Mouse (Mus musculus) ES-Bruce4 (cell line): ENCODE results near the gene Gm765. TPM values are rescaled to one million over a fixed set of nuclear protein-coding genes. Genes with fewer than 3 reads are reported as not detected.

ENCODE experiments used
- H3K27ac ChIP-seq: 2 replicates; pipeline ENCODE4 v1.5.1; 2012; ENCODE audit warnings: low read length, inconsistent platforms; ENCODE audit not compliant: insufficient read depth
- H3K27me3 ChIP-seq: 2 replicates; pipeline ENCODE4 v1.6.1; 2012; ENCODE audit warnings: mild to moderate bottlenecking, low read length, inconsistent platforms; ENCODE audit not compliant: control insufficient read depth, poor library complexity, insufficient read depth, severe bottlenecking
- H3K36me3 ChIP-seq: 2 replicates; pipeline ENCODE4 v1.6.1; 2012; ENCODE audit warnings: inconsistent platforms, mild to moderate bottlenecking, low read length, moderate library complexity; ENCODE audit not compliant: control insufficient read depth, poor library complexity, insufficient read depth, severe bottlenecking
- H3K4me1 ChIP-seq: one replicate; pipeline ENCODE4 v1.8.1; 2011; ENCODE audit warnings: low read length; ENCODE audit not compliant: control insufficient read depth, insufficient read depth
- H3K4me3 ChIP-seq: 2 replicates; pipeline ENCODE4 v1.5.1; 2011; ENCODE audit warnings: low read depth, mild to moderate bottlenecking, low read length
- H3K9ac ChIP-seq: 2 replicates; pipeline ENCODE4 v1.6.1; 2012; ENCODE audit warnings: low read depth, mild to moderate bottlenecking, inconsistent platforms; ENCODE audit not compliant: poor library complexity, severe bottlenecking
- H3K9me3 ChIP-seq: replicated peaks from 2 replicates; pipeline ENCODE4 v1.6.1; 2012; ENCODE audit warnings: mild to moderate bottlenecking, low read length, inconsistent platforms; ENCODE audit not compliant: control insufficient read depth, poor library complexity, insufficient read depth, severe bottlenecking
- CTCF ChIP-seq: IDR thresholded peaks from one replicate; pipeline ENCODE4 v1.8.1; 2011; ENCODE audit warnings: low read depth, low read length
- EP300 ChIP-seq: IDR thresholded peaks from 2 replicates; pipeline ENCODE4 v1.6.1; 2011; ENCODE audit warnings: low read depth, low read length; ENCODE audit not compliant: insufficient read depth
- POLR2A ChIP-seq: IDR thresholded peaks from one replicate; pipeline ENCODE4 v1.8.1; 2011; ENCODE audit warnings: low read length; ENCODE audit not compliant: insufficient read depth
- polyA plus RNA-seq: library from polyadenylated mRNA; stranded (reverse); fragments of >200 nt; gene quantifications from 2 replicates; pipeline ENCODE4 v1.2.4, GENCODE M21; 2011; ENCODE audit warnings: low read depth; ENCODE audit not compliant: missing spikeins, insufficient read depth, insufficient read length

Gene Gm765
- polyA plus RNA-seq, 1 experiment, result not detected

GRCm38 (mm10) chr6:98243186-98243585 is 99.4 kb downstream of the Gm765 start:
- no peak overlapping the region for H3K27ac ChIP-seq
- no peak overlapping the region for H3K9ac ChIP-seq
- no peaks in the 10 kb centered on the region for H3K4me1 ChIP-seq
- H3K36me3 ChIP-seq, result no peaks in the 10 kb centered on the region
- no peaks in the 10 kb centered on the region for H3K9me3 ChIP-seq
- no peaks in the 10 kb centered on the region for H3K27me3 ChIP-seq
- H3K4me3 ChIP-seq, result no peak overlapping the region
- TF ChIP-seq POLR2A (no peak), CTCF (no peak), EP300 (no peak)

DNA sequence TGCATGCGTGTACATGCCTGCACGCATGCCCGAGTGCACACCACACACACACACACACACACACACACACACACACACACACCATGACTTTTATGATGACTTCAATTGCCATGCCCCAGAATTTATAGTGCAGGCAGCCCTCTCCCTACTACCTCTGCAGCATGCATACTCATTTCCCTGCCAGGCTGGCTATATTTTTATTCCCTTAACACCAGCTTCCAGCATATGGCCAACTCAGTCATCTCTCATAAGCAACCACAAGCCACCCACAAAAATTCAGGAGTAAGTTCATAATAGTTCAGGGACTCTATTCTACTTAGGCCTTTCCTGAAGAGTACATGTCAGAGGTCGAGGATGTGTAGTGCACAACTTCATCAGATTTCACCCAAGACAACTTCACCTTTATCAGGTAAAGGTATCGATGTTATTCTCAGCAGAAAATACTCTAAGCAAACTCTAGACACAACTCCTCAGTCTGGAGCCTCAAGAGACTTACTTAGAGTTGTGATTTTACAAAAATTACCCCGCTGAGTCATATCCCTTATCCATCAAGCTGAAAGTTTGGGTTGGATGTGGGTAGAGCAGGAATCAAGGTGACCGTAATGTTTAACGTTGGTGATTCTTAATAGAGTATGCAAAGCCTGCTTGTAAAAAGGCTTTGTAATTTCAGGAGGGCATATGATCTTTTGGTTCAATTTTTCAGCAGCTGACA is 101.8 kb downstream of the Gm765 start:
- Histone ChIP-seq H3K36me3 (no peaks in the 10 kb centered on the region), H3K27ac (no peak overlapping the region), H3K9me3 (no peaks in the 10 kb centered on the region), H3K9ac (no peak overlapping the region), H3K4me3 (no peak overlapping the region), H3K27me3 (no peaks in the 10 kb centered on the region), H3K4me1 (no peaks in the 10 kb centered on the region)
- TF ChIP-seq EP300 (no peak), POLR2A (no peak), CTCF (no peak)

GRCm38 (mm10) chr6:98234097-98234496 is 108.5 kb downstream of the Gm765 start:
- H3K9ac ChIP-seq, result no peak overlapping the region
- H3K36me3 ChIP-seq, result no peaks in the 10 kb centered on the region
- no peaks in the 10 kb centered on the region for H3K4me1 ChIP-seq
- no peak overlapping the region for H3K4me3 ChIP-seq
- TF ChIP-seq POLR2A (no peak), CTCF (no peak), EP300 (no peak)
- no peak overlapping the region for H3K27ac ChIP-seq
- H3K27me3 ChIP-seq, result no peaks in the 10 kb centered on the region
- no peaks in the 10 kb centered on the region for H3K9me3 ChIP-seq

DNA sequence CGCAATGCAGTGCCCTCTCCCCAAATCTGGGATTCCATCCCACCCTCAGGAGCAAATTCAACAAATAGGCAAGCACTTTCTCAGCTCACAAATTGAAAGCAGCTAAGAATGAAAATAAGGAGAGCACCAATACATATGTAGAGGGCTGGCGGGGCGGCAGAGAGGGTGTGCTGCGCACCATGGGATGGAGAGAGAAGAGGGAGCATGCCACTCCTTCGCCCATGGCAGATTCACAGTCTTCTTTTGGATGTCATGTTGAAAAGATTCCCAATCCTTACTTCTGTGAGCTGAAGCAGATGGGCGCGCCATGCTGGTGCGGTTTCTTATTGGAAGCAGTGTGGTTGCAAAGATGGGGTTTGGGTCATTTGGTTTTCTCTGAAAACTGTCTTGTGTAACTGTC is 118.6 kb downstream of the Gm765 start:
- Histone ChIP-seq H3K27me3 (peaks cover 2% of the 10 kb centered on the region), H3K4me3 (no peak overlapping the region), H3K36me3 (no peaks in the 10 kb centered on the region), H3K9me3 (no peaks in the 10 kb centered on the region), H3K27ac (no peak overlapping the region), H3K4me1 (no peaks in the 10 kb centered on the region), H3K9ac (no peak overlapping the region)
- TF ChIP-seq CTCF, result no peak
- no peak for TF ChIP-seq EP300
- no peak for TF ChIP-seq POLR2A

DNA sequence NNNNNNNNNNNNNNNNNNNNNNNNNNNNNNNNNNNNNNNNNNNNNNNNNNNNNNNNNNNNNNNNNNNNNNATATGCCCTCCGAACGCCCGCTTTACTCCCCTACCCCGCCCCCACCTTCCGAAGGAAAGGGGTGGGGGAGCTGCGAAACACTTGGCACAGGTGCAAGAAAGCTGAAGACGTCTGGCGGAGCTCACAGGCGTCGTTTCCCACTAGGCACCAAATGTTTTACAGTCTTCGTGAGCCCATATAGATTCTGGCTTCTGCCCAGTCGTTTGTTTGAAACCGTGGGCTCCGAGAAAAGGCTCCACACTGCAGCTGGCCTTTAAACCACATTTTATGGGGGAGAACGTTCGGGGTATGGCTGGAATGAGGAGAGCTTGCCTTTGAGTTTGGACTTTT is 120.6 kb downstream of the Gm765 start:
- Histone ChIP-seq H3K4me1 (no peaks in the 10 kb centered on the region), H3K9me3 (no peaks in the 10 kb centered on the region), H3K9ac (no peak overlapping the region), H3K4me3 (no peak overlapping the region), H3K36me3 (no peaks in the 10 kb centered on the region), H3K27ac (no peak overlapping the region), H3K27me3 (peaks cover 2% of the 10 kb centered on the region)
- TF ChIP-seq CTCF, result no peak
- TF ChIP-seq POLR2A, result no peak
- no peak for TF ChIP-seq EP300

GRCm38 (mm10) chr6:98212225-98212624 is 130.3 kb downstream of the Gm765 start:
- TF ChIP-seq POLR2A, result no peak
- Histone ChIP-seq H3K9ac (no peak overlapping the region), H3K36me3 (no peaks in the 10 kb centered on the region), H3K4me3 (no peak overlapping the region), H3K27ac (no peak overlapping the region), H3K9me3 (no peaks in the 10 kb centered on the region), H3K4me1 (no peaks in the 10 kb centered on the region), H3K27me3 (no peaks in the 10 kb centered on the region)
